Mouse (Mus musculus) c-Kit-positive CD71-positive TER-119-negative erythroid progenitor cells, embryonic 14.5 days (primary cell): Measurements from ENCODE around the gene 1700092M07Rik.
A peak's percentile ranks its signal among the peaks of the same experiment; 100 is the strongest.

Source experiments
- DNase-seq: peaks from one replicate; pipeline ENCODE4 v3.0.0-alpha.2; 2013; ENCODE audit warnings: low read depth

1700092M07Rik gene

DNA sequence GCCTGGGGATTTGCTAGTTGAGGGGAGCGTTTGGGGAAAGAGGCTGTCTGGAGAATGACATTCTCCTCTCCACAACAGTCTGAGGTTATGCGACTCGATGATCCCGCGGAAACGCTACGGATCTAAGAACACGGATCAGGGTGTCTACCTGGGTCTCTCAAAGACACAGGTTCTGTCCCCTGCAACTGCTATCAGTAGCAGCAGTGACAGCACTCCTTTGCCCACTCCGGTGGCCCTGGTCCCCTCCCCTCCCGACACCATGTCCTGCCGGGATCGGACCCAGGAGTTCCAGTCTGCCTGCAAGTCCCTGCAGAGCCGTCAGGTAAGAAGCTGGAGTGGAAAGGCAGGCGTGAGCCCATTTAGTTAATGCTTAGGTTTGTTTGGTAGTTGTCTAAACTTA lies 1.7 kb downstream of the 1700092M07Rik start:
- DNase-seq: no peak

DNA sequence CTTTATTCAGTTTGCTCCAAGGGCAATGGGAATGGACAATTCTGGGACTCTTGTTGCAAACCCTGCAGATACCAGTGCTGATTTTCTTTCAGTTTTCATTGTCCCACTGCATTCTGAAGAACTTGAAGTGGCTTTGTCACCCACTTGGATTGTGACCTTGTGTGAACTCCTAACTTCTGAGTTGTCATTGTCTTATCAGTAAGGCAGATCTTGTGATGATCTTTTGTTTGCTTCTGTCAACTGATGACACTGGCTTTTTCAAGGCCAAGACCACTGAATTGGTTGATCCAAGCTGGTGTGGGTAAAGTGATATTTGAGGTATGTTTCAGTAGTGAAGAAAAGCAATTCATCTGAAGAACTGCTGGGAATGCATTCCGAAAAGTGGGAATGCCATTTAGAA lies 4.9 kb downstream of the 1700092M07Rik start:
- DNase-seq: no peak

DNA sequence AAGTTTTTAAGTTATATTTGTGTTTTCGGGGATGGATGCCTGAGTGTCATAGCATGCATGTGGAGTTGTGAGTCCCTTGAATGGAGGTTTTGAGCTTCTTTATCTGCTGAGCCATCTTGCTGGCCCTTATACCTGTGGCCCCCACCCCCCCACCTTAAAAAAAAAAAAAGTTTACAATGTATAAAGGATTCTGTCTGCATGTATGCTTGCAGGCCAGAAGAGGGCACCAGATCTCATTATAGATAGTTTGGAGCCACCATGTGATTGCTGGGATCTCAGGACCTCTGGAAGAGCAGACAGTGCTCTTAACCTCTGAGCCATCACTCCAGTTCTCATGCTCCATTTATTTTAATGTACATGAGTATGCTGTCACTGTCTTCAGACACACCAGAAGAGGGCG lies 6.8 kb downstream of the 1700092M07Rik start:
- no peak for DNase-seq

DNA sequence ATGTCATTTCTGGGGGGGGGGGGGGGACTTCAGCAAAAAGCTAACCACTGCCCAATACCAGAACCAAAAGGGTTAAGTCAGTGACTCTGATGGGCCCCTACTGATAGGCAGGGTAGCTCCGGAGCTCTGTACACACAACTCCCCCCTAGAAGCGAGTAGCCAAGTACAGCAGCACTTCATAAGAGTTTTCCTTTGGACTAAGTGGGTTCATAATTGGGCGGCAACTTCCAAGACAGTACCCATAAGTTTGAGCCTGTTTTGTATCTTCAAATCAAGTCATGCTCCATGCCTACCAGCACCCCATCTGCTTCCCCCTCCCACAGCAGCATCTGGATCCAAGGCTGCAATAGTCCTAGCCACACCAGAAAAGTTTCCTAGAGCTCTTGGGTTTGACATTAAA lies 15.1 kb downstream of the 1700092M07Rik start:
- DNase-seq: no peak

DNA sequence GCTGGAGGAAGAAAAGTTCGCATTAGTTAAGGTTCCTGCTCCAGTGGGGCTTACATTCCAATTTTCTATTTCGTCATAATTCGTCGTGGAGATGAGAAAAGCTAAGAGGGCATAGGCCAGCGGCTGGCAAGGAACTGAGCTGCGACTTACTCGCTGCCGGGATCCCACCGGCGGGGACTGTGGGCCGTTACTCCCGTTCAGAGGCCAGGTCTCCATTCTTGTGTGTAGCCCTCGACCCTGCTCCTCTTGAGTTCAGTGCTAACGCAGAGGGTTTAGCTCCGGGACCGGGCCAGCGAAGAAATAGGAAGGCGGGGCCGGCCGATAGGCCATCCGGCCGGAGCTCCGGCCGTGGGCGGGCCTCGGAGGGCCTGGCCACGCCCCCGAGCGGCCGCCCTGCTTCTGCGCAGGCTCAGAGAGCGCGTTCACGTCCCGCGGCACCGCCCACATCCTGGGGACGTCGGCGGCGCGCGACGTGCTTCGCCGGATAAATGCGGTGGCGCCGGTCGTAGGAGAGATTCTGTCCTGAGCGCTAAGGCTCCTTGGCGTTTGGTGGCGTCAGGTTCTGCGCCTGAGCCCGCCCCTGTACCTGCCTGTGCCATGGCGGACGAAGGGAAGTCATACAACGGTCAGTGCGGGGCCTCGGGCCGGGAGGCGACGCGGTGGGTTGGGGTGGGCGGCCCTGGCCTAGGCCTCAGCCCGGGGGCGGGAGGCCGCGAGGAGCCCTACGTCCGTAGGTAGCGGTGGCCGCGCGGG lies 16.3 kb downstream of the 1700092M07Rik start, which contains the start of gene Nxf1:
Nxf1 (plus strand) TSS at position 439 of the 753 bp plus-strand sequence.
- peak; percentile 85 for DNase-seq

DNA sequence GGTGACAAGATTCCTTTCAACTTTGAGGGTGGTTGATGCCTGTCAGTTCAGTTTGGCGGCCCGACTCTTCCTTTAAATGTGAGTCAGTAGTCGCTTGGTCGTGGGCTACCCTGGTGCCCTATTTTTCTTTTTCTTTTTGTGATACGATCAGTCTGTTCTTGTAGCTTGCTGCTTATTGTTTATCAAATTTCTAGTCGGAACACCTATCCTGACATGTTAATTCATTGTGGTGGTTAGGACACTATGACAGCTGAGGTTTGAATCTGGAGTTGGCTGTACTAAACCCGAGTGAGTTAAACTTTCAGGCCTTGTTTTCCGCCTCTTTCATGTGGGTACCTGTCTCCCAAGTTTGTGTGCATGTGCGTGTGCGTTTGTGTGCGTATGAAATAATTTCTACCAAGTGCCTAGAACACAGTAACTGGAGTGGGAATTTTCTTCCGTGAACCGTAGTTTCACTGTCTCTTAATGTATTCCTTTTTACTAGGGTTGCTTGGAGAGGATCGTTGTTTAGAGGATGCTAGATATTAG lies 17.0 kb downstream of the 1700092M07Rik start:
- no peak for DNase-seq

DNA sequence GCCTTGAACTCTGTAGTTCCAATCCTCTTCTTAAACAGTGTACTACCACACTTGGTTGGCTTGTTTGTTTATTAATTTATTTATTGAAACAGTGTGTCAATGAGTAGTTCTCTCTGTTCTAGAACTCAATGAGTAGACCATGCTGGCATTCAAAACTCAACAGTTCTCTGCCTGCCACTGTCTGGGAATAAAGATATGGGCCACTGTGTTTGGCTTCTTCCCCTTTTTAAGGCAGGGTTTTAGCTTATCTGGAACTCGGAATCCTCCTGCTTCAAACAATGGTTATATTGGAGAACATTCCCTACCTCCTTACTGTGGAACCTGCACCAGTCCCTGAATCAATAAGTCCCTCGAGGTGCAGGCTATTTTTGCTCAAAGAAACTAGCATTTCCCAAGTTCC lies 18.4 kb downstream of the 1700092M07Rik start:
- DNase-seq: no peak

DNA sequence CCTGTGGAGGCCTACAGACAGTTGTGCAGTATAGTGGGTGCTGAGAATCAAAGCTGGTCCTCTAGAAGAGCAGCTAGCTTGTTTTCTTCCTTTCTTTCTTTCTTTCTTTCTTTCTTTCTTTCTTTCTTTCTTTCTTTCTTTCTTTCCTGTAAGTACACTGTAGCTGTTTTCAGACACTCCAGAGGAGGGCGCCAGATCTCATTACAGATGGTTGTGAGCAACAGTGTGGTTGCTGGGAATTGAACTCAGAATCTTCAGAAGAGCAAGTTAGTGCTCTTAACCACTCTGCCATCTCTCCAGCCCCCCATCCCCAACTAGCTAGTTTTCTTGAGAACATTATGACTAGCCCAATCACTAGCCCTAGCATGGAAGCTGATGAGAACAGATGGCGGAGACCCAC lies 20.2 kb downstream of the 1700092M07Rik start:
- DNase-seq: no peak

DNA sequence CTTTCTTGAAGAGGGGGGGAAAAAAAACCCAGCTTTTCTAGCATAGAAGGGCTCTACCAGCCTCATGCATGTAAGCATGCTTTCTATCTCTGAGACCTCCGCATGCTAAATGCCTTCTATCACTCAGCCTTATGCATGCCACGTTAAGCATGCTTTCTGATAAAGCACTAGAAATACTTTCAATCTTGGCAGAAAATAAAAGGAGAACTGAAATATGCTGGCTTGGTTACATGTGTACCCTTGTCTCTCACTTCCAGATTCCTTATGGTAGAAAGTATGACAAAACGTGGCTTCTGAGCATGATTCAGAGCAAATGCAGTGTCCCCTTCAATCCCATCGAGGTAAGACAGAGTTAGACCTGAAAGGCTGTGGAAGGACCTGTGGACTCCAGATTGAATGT lies 22.8 kb downstream of the 1700092M07Rik start:
- no peak for DNase-seq

DNA sequence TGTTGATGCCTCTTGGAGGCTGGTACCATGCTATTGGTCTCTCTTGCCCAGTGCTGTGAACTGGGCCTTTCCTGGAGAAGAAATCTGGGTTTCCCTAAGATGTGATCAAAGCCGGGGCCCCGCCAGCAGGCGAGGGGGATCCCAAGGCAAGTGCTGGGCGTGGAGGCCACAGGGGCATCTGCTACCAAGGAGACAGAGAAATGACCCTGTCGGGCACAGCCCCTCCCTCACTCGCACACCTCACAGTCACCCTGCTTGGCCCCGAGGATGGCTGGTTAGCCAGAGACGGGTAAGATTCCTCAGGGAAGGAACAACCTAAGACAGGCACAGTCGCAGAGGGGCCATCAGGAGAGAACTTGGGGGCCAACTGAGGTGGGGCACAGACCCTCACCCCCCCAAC lies 25.0 kb downstream of the 1700092M07Rik start:
- DNase-seq: no peak

DNA sequence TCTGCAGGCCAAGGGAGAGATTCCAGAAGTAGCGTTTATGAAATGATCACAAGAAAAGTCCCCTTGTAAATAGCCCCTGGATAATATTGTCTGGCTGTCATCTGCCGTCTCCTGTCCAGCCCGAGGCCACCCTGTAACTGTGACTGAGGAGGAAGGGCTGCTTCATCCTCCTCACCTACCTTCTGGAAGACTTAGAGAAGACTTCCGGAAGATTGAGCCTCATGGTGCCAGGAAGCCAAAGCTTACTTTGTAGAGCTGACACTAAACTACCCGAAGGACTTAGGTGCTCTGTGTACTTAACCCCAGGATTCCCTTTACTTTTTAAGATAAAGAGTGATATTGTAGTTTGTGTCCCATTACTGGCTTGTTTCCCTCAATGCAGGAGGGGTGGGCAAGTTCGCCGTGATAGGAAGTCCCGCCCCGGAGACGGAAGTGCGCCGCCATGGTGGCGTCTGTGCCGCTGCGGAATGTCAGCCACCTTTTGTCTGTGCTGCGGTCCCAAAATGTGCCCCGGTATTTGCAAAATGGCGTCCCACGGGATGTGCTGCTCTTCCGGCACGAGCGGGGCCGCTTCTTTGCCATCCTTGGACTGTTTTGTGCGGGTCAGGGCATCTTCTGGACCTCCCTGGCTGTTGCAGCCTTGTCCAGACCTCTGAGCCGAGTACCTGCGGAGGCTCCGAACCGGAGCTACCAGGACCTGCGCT lies 30.2 kb downstream of the 1700092M07Rik start, which contains the start of gene Tmem223:
Tmem223 (plus strand) TSS at position 430 of the 704 bp plus-strand sequence.
- no peak for DNase-seq

DNA sequence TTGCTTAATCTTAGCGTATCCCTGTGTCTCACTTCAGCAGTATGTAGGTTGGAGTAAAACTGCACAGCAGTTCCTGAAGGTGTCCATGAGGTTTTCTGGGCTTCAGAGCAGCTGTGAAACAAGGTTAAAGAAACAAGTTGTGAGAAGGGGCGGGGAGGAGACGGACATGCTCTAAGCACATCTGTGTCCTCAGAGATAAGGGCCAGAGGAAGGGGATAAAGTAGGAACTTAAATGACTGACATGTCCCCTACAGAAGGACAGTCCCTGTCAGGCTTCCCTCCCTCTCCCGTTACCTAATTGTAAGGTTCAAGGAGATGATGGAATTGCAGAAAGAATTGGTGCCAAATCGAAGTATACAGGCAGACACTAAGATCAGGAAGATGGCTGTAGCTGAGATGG lies 32.5 kb downstream of the 1700092M07Rik start:
- no peak for DNase-seq

DNA sequence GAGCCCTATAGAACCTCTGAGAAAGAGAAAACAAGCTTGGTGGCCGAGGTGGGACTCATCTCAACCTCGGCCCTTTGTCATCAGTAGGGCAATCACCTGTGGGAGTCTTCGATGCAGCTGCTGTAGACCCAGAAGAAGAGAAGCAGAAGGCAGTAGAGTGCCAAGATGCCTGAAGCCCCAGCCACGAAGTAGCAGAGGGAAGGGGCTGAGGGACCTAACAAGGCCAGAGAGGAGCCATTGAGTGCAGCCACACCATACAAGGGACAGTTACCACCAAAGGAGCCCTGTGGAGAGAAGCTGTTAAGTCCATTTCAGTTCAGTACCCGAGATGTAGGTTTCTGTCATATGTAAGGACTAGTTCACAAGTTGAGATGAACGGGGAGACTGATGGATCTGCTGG lies 32.9 kb downstream of the 1700092M07Rik start:
- no peak for DNase-seq

DNA sequence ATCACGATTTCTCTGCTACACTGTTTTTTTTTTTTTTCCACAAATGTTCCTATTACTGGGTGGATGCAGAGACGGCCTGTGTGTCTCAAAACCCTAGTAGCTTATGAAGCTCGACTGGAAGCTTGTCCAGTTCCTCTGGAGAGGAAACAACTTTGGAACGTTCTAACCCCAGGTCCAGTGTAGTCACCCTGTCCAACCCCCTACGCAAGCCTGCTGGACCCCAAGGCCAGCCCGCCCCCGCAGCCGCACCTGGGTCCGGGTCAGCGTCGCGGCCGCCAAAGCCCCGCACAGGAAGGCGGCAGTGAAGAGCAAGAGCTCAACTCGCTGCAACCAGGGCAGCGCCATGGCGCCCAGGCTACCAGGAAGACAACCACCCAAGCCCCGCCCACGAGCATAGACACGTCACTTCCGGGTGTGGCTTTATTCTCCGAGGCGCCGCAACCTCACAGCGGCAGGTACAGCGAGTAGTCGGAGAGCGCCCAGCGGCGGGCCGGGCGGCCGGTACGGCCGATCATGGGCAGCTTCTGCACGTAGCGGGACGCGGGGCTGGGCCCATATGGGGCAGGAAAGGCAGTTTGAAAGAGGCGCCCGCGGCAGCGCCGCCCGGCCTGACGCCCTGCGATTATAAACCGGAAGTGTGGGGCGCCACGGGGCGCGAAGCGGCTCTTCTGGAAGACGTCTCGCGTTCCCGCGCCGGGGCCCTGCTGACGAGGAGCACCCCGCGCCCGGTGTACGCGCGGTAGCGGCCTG lies 33.7 kb downstream of the 1700092M07Rik start, which contains the start of gene Tmem179b:
Tmem179b (minus strand) TSS at position 382 of the 750 bp plus-strand sequence.
- peak; percentile 94 for DNase-seq

DNA sequence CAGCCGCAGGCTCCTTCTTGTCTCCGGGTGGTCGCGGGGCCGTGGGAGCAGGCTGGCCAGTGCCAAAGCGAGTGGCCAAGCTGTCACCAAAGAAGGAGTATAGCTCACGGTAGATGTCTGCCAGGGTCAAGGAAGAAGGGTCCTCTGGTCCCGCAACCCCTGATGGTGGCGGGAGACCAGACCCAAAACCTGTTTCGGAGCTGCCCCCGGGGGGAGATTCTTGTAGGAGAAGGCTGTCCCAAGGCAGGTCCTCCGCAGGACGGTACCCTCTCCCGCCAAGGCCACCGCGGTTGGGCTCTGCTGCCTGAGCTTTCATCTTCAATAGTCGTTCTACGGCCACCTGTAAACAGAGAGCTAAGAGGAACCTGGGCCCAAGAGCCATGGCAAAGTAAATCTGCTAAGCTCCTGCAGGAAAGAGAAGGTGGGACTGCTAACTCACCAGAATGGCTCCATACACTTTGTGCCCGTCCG lies 34.5 kb downstream of the 1700092M07Rik start:
- no peak for DNase-seq

DNA sequence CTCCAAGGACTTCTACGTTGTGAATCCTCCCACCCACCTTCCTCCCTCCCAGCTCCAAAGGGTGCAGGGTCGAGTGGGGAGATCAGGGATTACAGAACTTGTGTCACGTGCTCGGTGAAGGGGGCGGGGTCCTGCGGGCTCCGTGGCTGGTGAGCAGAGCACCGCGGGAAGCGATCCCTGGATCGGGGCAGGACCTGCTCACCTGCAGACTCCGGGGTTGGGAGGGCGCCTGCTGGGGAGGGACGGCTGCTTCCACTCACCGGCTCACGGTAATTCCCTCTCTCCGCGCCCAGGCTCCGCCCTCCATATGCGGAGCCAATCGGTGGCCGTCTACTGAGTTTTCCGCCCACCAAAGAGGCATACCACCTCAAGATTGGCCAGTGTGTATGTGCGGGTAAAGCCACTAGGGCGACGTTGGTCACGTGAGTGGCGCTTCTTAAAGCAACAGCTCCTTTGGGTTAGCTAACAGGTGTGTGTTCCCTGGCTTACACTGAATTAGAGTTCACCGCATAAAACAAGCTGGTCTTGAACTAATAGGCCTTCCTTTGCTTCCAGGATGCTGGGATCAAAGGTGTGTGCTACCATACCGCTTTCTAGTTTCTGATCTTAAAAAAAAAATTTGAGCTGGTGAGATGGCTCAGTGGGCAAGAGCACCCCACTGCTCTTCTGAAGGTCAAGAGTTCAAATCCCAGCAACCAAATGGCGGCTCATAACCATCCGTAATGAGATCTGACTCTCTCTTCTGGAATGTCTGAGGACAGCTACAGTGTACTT lies 45.7 kb downstream of the 1700092M07Rik start, which contains the start of gene Taf6l:
Taf6l (minus strand) TSS at position 410 of the 774 bp plus-strand sequence.
- DNase-seq: peak; percentile 96

DNA sequence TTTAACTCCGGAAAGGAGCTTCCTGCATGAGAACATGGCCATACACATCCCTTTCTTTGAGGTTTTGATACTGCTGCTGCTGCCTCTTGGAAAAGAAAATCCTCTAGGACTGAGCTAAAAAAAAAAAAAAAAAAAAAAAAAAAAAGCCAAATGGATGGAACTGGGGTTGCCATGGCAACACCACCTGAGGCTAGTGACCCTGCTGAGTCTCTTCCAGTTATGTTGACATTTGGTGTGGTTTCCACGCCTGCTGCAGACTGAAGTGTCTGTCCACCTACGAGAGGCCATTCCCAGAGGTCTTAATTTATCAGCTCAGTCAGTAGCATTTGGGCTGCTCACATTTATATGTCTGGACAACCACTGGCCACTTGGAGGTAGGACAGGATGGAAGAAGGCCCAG lies 48.0 kb downstream of the 1700092M07Rik start:
- no peak for DNase-seq

DNA sequence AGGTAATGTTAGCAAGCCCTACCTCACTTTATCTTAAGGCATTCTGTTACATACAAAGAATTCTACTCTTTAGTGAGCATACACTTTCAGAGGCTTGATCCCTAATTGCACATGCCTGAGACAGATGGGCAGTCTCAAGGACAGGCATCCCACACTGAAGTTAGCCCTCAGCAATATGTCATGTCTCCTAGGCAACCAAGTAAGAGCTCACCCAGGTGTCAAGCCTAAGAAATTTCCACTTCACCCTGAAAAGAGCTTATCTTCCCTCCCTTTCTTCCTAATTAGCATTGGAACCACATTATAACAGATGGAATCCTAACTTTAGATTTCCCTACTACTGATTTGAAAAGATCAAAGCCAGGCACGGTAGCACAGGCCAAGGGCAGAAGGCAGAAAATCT lies 48.7 kb downstream of the 1700092M07Rik start:
- no peak for DNase-seq

DNA sequence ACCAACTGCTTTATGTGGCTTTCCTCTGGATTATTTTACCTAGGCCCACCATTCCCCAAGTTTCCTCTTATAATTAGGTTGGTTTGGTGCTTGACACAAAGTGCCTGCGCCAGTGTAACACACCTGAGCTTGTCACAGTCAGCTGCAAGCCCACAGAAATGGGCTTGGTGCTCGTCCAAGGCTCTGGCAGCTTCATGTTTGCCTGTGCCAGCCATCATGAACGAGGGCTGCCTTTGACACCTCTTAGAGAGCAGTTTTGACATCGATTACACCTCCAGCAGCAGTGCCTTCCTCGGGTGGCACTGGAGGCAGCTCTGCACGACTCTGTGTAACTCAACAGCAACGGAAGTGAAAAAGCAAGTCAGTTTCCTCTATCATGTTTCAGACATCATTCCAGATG lies 49.7 kb downstream of the 1700092M07Rik start:
- DNase-seq: no peak
